Mouse (Mus musculus): Measurements from ENCODE around the gene Emsy.

Gene Emsy

DNA sequence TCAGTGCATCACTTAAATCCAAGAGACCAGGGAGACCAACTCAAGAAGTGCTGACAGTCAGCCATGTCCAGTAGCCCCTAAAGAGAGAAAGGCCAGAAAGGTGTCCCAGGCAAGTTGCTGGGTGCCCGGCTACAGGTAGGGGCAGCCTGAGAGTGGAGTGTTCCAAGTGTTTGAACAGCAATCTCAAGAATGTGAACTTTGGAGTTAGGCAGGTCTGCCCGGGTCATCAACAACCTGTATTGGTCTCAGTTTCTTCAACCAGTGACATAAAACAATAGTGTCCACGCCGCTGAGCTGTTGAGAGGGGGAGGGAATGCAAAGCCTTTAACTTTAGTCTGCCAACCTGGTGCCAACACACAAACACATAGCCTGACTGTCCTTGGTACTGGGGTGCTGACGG, 115.0 kb downstream of the Emsy start:
- DNase-seq, result no peak

DNA sequence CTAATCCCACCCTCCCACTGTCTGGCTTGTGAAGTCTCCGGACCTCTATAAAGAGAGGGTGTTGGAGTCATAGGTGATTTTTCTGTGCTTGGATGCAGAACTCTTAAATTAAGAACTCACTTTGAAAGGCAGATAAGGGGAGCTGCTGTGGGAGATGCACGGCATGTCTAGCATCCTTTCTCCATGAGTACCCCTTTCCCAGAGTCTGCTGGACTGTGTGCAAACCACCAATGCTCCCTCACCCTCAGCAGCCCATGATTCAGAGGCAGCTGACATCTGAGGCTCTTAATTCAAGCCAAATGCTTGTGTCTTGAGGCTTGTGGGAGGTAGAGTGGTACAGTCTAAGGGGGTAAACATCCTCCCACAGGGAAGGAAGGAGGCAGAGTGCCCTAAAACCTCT, 115.7 kb downstream of the Emsy start:
- no peak for DNase-seq

DNA sequence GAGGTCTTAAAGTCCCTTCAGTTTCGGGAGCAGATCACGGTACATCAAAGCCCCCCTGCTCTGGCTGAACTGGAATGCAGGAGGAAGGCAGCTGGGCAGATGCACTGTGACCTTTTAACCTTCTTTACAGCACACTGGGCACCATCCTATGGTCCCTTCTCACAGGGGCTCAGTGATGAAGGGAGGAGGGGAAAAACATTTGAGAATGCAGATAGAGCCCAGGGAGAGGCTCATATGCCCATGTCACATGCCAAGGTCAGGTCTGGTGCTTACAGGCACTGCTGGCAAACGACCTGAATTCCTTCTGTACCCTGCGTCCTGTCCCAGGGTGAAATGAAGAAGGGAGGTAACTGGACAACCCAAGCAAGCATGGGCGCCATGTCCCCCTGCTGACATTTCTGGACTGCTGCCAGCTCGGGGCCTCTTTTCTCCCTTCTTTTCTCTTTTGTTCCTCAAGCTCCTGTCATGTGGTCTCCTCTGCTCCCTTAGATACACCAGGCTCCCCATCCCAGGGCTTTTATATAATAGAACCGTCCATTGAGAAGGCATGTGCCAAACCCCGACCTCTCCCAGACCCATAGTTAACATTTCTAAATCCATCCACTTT, 118.5 kb downstream of the Emsy start:
- DNase-seq, result no peak

DNA sequence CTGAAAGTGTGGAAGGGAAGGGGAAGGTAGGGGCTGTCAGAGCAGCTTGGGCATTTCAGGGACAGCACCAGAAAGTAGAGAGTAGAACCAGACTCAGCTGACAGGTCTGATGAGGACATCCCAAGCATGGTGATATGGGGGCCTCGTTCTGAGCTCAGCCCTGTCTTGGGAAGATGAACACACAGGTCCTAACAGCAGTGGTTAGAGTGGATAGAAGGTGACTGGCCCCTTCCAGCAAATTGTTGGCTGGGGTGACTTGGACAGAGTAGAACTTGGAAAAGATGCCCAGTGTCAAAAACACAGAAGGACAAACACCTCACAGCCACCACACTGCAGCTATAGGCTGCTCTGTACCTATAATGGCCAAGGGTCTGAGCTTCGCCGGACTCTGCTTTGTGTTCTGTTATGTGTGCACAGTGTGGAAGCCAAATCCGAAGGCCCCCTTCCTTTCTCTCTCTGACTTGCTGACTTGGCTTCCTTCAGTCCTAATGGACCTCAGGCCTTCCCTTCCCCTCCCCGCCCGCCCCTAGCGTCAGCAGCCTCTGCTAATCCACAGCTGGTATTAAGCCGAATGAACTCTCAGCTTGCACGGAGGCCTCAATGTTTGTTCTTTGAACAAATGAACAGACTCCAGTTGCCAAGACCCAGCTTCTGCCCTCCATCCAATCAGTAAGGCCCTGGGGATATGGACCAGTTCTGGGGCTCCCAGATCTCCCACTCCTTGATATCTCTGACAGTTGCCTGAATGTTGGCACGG, 119.2 kb downstream of the Emsy start:
- no peak for DNase-seq

All from cerebellum, adult 18-20 months (tissue).